Mouse (Mus musculus) monocyte, adult 5-6 weeks (primary cell): ENCODE data around the gene Sipa1. TPM values are rescaled to one million over a fixed set of nuclear protein-coding genes. Genes with fewer than 3 reads are reported as not detected.

ENCODE experiments used
- ATAC-seq: fragments of 153-309, 156-312 bp; replicated peaks from 2 replicates; pipeline ENCODE4 v1.8.0; 2017; ENCODE audit warnings: mild to moderate bottlenecking; ENCODE audit not compliant: low TSS enrichment, insufficient number of reproducible peaks, severe bottlenecking, poor library complexity, low FRiP score
- total RNA-seq: library from RNA; stranded (forward); fragments of 200-1000, 200-491, 200-594 nt; gene quantifications from 3 replicates; pipeline ENCODE4 v1.2.3, GENCODE M21; 2017

Sipa1 gene
- total RNA-seq, 1 experiment from 2014 or later = 83.8 TPM

DNA sequence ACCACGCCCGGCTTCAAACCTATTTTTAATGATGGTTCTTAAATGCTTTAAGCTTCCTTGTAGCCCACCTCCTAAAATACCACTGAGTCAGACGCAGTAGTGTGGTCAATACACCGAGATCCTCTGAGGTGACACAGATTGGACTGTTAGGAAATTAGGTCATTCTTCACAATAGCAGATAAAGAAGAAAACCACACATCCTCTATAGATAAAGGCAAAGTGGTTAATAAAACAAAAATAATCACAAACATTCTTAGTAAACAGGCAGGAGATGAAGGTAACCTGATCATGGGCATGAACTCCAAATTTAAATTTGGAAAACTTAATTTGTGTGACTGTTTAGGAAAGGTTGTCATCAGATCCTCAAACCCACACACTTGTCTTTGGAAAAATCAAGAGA, 43.5 kb downstream of the Sipa1 start:
- ATAC-seq = no peak

DNA sequence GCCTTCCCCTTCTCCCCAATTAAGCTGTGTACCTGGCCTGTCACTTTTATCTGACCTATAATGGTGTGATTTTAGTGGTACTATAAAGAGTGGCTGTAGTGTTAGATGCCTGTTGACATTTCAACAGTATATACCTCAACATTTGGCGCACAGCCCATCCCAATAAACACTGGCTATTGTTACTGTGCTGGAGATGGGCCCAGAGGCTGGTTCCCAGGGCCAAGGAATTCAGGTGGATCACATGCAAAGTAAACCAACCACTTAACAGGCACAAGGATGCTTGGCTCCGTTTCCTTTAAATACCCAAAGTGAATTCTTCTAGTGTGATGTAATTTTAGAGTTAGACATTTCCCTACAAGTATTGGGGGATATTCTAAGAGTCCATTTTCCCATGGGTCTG, 48.6 kb downstream of the Sipa1 start:
- ATAC-seq = no peak

DNA sequence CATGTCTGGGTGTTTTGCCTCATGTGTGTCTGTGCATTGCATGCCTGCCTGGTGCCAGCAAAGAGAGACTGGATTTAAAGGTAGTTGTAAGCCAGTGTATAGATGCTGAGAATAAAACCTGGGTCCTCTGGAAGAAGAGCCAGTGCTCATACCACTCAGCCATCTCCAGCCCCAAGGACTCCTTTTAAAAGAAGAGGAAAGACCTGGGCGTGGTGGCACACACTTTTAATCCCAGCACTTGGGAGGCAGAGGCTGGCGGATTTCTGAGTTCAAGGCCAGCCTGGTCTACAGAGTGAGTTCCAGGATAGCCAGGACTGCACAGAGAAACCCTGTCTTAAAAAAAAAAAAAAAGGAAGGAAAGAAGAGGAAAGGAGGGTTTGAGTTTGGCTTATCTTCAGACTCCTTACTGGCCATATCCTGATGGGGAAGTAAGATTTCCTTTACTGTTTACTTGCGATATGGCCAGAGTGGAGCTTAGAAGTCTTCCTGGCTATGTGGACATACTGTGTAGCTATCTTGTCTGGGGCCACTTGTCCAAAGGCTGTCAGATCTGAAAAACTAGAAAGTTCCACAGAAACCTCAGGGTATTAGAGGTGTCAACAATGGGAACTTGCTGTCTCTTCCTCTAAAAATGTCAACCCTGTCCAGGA, 50.6 kb downstream of the Sipa1 start:
- no peak for ATAC-seq

DNA sequence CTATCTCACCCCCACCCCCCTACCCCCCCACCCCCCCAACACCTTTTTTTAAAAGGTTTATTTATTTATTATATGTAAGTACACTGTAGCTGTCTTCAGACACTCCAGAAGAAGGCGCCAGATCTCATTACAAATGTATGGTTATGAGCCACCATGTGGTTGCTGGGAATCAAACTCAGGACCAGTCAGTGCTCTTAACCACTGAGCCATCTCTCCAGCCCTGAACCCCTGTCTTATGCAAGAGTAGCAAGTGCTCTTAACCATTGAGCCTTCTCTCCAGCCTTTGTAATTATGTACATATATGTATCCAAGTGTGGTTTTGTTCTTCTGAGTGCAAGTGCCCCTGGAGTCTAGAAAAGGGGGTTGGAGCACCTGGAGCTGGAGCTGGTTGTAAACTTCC, 51.5 kb downstream of the Sipa1 start:
- no peak for ATAC-seq

DNA sequence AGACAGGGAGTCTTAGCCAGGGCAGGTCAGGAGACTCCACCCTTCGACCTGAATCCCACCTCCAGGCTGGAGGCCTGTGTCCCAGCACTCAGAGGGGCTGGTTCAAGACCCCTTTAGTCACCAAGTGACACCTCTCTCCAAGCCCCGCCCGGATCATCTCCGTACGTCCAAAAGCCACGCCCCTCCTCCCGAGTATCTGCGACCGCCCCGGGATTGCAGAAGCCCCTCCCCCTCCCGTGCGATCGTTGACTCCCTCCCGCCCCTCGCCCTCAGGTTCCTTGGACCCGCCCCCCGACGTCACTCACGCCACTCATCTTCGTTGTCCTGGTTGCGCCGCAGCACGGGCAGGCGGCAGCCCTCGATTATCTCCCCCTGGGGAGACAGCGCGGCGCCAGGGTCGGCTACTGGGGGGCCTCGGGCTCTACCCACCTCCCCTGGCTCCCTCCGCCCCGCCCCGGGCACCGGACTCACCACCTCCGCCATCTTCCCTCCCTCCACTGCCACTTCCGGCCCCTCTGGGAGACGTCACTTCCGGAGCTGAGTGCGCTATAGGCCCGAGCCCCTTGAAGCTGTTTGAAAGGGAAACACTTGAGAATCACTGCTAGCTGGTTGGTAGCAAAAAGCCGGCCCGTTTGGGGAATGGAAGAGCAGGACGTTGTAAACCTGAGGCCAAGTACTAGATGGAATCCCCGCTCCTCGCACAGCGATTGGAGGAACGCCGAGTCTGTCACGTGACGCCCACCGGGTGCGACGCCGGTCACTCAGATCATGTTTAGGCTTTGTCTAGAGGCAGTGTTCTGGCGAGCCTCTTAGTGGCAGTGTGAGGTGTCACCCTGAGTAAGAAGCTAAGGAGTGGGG, 53.7 kb downstream of the Sipa1 start, which contains the start of gene Kat5:
Gene Kat5 (minus strand): TSS at position 691 of the 858 bp plus-strand sequence.
- peak; percentile 89 for ATAC-seq

DNA sequence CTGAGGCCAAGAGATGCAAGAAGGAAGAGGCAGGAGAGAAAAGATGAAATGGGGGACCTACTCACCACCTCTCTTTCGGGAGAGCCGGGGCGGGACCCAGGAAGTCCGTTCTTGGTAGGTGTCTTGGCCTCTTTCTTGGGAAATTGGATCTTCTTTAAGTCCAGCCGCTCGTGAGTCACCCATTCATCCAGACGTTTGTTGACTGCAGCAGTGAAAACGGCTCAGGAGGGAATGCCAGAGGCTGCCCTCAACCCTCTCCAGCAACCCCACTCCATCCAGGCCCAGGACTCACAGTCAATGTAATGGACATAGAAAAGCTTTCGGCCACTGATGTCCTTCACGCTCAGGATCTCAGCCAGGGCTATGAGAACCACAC, 54.3 kb downstream of the Sipa1 start:
- no peak for ATAC-seq

DNA sequence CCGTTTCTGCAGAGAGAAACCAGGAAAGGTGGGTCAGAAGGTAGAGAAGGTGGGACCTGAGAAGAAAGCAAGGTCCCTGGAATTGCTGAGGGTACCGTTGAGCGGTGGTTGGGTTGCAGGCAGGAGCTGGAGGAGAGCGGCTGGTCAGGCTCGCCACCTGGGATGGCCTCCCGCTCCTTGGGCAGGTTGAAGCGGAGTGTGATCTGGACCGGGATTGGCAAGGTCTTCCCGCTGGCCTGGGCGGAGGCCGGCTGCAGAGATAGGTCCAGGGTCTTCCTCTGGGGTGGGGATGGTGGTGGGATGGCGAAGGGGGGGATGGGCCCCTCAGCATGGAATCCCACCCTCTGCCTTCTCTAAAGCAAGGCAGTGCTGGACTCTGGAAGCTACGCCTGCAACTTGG, 54.8 kb downstream of the Sipa1 start:
- no peak for ATAC-seq

DNA sequence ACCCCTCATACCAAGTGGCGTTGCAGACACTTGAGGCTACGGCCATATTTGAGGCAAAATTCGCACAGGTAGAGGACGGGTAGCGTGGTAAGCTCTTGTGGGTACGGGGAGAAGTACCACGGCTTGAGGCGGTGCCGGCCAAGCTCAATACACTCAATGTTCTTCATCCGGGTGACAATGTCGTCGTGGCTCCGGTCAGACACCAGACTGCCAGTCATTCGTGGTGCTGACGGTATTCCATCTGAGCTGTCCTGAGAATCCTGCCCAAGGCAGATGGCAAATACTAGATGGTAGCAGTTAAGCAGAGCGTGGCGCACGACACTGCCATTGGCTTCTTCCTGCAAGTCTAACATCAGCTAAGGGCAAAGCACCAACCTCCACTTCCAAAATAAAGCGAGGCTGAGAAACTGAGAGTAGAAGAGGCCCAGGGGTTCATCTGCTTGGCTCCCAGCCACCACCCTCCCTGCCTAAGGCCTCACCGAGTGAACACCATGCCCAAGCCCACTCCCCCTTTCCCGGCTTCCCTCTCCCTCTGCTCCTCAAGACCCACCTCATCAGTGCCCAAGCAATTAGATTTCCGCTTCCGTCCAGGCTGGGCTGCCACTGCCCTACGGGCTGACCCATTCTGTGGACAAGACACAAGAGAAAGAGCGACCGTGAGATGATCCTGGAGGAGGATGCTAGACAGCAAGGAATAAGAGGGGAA, 55.6 kb downstream of the Sipa1 start:
- no peak for ATAC-seq

DNA sequence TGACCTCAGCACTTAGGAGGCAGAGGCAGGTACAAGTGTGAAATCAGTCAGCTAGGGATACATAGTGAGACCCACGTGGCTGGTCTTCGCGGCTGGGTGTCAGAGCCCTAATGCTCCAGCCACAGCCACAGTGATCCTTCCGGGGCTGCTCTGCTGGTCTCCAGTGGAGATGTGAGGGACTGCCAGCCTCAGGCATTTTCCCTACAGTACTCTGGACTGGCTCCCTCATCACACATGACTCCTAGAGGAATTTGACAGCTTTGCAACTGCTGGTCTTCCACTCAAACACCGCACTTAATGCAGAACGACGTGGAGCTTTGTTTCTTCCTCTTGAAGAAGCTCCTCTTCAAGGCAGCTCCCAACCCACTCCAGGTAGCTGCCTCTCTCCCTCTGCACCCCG, 57.3 kb downstream of the Sipa1 start:
- no peak for ATAC-seq

DNA sequence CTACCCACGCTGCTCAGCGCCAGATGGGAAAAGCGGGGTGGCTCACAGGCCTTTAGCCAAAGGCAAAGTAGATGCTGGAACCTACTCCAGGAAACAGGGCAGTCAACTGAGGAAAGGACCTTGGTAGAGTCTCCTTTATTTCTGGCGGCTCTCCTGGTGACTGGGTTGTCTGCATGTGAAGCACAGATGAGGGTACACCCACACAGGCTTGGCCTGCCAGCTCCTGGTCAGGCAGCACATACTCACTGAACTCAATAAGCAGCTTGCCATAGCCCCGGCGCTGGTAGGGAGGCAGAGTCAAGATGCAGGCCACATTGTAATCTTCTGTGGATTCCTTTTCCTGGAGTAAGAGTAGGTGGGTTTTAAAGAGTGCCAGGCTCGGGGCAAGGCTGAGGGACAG, 58.4 kb downstream of the Sipa1 start:
- no peak for ATAC-seq

DNA sequence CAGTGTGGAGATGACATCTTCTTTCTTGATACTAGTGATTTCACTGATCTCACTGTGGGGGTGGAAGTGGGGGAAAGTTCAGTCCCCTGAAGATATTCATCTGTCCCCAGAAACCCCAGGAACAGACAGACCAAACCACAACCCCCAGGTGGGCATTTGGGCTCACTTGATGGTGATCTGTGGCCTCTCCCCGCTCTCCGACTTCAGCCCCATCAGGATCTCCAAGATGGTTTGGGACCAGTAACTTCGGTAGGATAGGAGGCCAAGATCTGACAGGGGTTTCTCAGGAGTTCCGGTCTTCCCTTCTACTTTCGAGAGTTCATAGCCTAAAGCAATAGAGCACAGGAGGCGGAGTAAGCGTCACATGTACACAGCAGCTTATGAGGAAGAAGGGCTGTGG, 59.8 kb downstream of the Sipa1 start:
- no peak for ATAC-seq

DNA sequence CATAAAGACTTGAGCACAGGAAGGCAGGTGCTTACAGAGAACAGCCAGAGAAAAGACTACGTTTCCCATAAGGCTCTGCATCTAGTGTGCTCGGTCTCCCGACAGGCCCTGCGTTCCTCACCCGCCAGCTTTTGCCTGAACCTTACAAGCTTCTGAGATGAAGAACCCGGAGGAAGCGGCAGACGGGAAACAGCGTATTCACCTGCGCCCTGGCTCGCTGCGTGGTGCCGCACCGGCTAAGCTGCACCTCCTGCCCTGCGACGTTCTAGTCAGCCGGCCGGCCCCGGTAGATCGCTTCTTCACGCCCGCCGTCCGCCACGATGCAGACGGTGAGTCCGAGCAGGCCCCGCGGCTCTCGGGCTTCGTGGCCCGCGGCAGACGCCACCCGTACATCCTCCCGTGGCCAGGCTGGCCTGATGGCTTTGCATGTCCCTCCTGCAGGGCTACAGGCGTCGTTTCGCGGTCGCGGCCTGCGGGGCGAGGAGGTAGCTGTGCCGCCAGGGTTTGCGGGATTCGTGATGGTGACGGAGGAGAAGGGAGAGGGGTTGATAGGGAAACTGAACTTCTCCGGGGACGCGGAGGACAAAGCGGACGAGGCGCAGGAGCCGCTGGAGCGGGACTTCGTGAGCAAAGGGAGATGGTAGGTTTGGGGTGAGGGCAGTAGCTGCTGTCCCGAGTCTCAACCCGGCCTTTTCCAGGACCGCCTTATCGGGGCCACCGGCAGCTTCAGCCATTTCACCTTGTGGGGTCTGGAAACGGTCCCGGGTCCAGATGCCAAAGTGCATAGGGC, 61.6 kb downstream of the Sipa1 start, which contains the start of gene Rnaseh2c:
Gene Rnaseh2c (plus strand): TSS at position 122 of the 790 bp plus-strand sequence.
- peak; percentile 82 for ATAC-seq

Other genes starting within 250 kb of the Sipa1 start
- 111 to 135 TPM (median 121 TPM) in 3 replicates for gene Drap1, start 238.7 kb downstream of the Sipa1 start, total RNA-seq
- 10.6 to 20.5 TPM (median 14.0 TPM) in 3 replicates for gene AI837181, start 238.6 kb downstream of the Sipa1 start, total RNA-seq
- 0.49 to 2.6 TPM (median 2.0 TPM) in 3 replicates for gene Fosl1, start 216.2 kb downstream of the Sipa1 start, total RNA-seq
- 1.2 to 4.1 TPM (median 3.8 TPM) in 3 replicates for gene Ccdc85b, start 205.8 kb downstream of the Sipa1 start, total RNA-seq
- gene Fibp, start 203.1 kb downstream of the Sipa1 start, total RNA-seq = 71.3 to 104 TPM (median 95.3 TPM) in 3 replicates
- 113 to 416 TPM (median 150 TPM) in 3 replicates for gene Ctsw, start 195.2 kb downstream of the Sipa1 start, total RNA-seq
- gene Efemp2, start 189.8 kb downstream of the Sipa1 start, total RNA-seq = 2.0 to 5.9 TPM in 2 of 3 replicates, not detected in the other
- gene Mus81, start 175.3 kb downstream of the Sipa1 start, total RNA-seq = 8.7 to 20.2 TPM (median 11.6 TPM) in 3 replicates
- gene Cfl1, start 173.3 kb downstream of the Sipa1 start, total RNA-seq = 931 to 1,266 TPM (median 1,127 TPM) in 3 replicates
- 0.29 TPM in 1 of 3 replicates, not detected in the others for gene 1700020D05Rik, start 159.9 kb downstream of the Sipa1 start, total RNA-seq
- gene Snx32, start 153.2 kb downstream of the Sipa1 start, total RNA-seq = 2.4 to 6.9 TPM (median 4.7 TPM) in 3 replicates
- gene Ovol1, start 103.1 kb downstream of the Sipa1 start, total RNA-seq = not detected in 3 replicates
- gene Ap5b1, start 95.7 kb downstream of the Sipa1 start, total RNA-seq = 13.2 to 18.0 TPM (median 16.1 TPM) in 3 replicates
- gene Rnaseh2c, start 61.8 kb downstream of the Sipa1 start, total RNA-seq = 71.5 to 138 TPM (median 136 TPM) in 3 replicates
- gene Kat5, start 53.5 kb downstream of the Sipa1 start, total RNA-seq = 65.5 to 109 TPM (median 99.2 TPM) in 3 replicates
- gene Rela, start 26.2 kb downstream of the Sipa1 start, total RNA-seq = 58.6 to 89.7 TPM (median 73.2 TPM) in 3 replicates
- 41.8 to 57.5 TPM (median 46.8 TPM) in 3 replicates for gene Map3k11, start 25.0 kb upstream of the Sipa1 start, total RNA-seq
- 13.3 to 41.9 TPM (median 22.3 TPM) in 3 replicates for gene Pcnx3, start 25.2 kb upstream of the Sipa1 start, total RNA-seq
- gene Kcnk7, start 40.7 kb upstream of the Sipa1 start, total RNA-seq = 1.3 TPM in 2 of 3 replicates, not detected in the other
- gene Ehbp1l1, start 62.6 kb upstream of the Sipa1 start, total RNA-seq = 141 to 192 TPM (median 174 TPM) in 3 replicates
- 33.1 to 54.4 TPM (median 45.1 TPM) in 3 replicates for gene Fam89b, start 65.9 kb upstream of the Sipa1 start, total RNA-seq
- 1.2 to 9.7 TPM (median 2.2 TPM) in 3 replicates for gene Ltbp3, start 77.2 kb upstream of the Sipa1 start, total RNA-seq
- gene Scyl1, start 107.7 kb upstream of the Sipa1 start, total RNA-seq = 37.3 to 55.9 TPM (median 44.9 TPM) in 3 replicates
- 32.8 to 50.6 TPM (median 34.5 TPM) in 3 replicates for gene Frmd8, start 211.6 kb upstream of the Sipa1 start, total RNA-seq
- gene Slc25a45, start 214.1 kb upstream of the Sipa1 start, total RNA-seq = 64.4 to 73.5 TPM (median 69.7 TPM) in 3 replicates
- gene Tigd3, start 230.4 kb upstream of the Sipa1 start, total RNA-seq = 0.64 to 0.97 TPM (median 0.95 TPM) in 3 replicates
- gene Dpf2, start 249.3 kb upstream of the Sipa1 start, total RNA-seq = 50.3 to 76.6 TPM (median 76.0 TPM) in 3 replicates